Mouse (Mus musculus) CD4-positive, CD25-positive, alpha-beta regulatory T cell, adult 4 months (primary cell): ENCODE data around the gene Garnl3. TPM values are rescaled to one million over a fixed set of nuclear protein-coding genes. Genes with fewer than 3 reads are reported as not detected.
A peak's percentile ranks its signal among the peaks of the same experiment; 100 is the strongest.

ENCODE experiments used
- ATAC-seq: one replicate; pipeline ENCODE4 v1.8.0; 2017
- polyA plus RNA-seq, 2 experiments: library from polyadenylated mRNA; unstranded; fragments of 100-300 nt; shearing (Covaris generic); gene quantifications; one replicate each; pipeline ENCODE4 v1.2.1; 2017

Gene Garnl3
- polyA plus RNA-seq, 2 experiments from 2014 or later = 0.30 TPM; not detected in 1

DNA sequence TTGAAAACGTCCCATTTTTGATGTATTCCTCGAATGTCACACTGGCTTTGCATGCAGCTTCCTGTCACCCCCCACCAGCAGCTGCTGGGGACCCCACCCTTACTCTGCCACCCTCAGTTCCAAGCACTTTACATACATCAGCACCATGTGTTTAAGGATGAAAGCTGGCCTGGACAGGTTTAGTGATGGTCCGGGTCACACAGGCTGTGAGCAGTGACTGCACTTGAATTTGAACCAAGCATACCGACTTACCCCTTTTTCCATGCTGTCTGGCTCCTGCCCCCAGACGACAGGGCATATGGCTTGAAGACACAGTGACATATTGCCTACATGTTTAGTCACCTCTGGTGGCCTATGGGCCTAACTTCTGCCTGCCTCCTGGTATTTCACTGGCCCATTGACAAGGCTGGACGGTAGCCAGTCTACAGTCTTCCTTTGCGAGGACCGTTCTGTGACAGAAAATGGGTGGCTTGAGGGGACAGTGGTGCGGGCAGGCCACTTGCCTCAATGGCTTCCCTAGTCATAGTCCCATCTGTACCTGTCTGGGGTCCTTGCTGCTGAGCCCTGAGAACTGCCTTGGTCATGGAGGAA, 163.3 kb downstream of the Garnl3 start:
- no peak for ATAC-seq

DNA sequence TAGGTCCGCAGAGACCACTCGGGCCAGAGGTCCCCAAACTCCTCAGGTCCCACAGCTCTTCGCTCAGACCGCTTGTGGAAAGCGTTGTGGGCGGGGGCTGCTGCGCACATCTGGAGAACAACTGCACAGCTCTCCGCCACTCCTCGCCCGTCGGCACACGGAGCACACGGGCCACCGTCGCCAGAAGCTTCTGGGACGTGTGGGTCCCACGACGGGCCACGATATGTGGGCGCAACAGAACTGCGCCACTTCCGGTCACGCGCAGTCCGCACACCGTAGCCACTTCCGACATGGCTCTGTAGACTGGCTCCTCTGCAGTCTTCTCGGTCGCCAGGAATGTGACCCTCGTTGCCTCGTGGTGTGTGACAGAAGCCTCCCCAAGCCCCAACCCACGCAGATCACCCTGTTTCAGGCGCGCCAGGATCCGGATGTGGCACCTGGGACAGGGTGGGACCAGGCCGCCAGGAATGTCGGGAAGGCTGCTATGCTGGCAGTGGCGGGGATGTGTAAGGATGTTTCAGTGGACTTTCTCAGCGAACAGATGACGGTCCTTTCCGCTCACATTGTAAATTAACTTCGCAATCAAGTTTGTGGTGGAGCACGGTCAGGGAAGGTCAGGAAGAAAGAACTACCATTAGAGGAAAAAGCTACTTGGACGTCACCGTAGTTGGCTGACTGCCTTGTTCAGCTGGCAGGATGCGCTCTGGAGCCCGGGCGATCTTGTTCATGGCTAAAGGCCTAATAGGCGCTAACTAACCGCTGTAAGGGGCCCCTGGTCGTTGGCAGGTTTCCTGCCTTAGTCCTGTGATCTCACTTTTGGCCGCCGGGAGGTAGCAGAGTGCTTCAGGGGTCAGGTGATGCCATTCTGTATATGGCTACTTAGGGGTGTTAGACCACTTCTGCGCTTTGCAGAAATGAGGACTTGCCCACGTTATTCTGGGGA, 164.5 kb downstream of the Garnl3 start:
- ATAC-seq = peak; percentile 66

DNA sequence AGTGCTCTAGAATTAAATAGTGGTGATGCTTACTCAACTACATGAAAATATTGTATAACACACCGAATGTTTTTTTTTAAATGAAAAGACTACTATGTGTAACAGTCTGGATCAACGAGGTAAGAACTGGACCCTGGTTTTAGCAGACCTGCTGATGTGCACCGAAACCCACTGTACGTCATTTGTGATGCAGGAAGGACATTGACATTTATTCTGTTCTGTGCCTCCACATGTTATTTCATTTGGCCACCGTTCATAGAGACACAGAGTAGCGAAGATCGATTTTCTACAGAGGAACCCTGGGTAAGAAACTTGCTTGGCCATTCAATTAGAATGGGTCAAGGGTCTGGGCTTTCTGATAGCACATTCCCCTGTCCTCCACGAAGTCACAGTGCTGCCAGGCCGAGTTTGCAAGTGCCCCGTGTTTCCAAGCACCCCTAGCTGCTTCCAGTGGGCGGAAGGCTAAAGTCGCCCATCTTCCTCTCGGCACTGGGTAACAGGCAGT, 165.2 kb downstream of the Garnl3 start:
- ATAC-seq = no peak

- no peak for ATAC-seq
These were observed 165.8 kb downstream of the Garnl3 start for GRCm38 (mm10) chr2:32965511-32966183.

DNA sequence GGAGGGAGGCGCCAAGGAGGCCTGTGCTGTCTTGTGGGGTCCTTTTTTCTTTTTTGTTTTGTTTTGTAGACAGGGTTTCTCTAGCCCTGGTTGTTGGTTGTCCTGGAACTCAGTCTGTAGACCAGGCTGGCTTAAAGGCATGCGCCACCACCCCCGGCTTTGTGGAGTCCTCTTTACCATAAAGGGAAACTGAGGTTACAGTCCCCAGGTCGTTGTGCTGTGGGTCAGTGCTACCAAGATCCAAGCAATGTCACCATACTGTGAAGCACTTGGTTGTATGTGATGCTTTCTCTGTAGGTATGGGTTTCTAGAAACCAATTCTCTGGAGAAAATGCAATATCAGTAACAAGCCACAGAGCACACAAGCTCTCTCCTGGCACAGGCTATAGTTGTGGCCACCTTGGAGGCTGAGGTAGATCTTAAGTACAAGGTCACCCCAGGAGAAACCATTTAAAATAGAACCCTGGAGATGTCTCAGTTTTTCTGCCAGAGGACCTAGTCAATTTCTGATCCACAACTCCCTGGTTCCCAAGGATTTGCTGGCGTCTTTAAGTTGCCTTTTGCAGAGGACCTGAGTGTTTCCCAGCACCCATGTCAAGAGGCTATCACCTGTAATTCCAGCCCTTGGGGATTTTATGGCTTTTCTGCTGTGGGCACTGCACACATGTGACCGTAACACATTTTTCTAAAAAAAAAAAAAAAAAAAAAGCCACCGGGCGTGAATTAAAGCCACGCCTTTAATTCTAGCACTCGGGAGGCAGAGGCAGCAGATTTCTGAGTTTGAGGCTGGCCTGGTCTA, 166.6 kb downstream of the Garnl3 start:
- ATAC-seq = no peak

- ATAC-seq = no peak
These were observed 167.5 kb downstream of the Garnl3 start for GRCm38 (mm10) chr2:32963981-32964380.

DNA sequence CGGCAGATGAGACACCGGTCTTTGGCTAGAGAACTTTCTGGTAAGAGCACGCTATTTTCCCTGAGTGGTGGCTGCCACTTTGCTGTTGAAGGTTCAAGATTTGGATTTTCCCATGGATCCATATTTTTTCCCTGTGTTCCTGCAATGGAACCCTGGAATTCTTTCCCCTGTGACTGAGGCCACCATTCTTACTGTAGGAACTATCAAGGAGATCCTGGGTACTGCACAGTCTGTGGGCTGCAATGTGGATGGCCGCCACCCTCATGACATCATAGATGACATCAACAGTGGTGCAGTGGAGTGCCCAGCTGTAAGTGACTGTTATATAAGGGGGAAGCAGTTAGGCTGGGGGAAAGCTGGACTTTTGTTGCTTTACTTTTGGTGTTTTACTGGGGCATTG, 167.9 kb downstream of the Garnl3 start:
- no peak for ATAC-seq

DNA sequence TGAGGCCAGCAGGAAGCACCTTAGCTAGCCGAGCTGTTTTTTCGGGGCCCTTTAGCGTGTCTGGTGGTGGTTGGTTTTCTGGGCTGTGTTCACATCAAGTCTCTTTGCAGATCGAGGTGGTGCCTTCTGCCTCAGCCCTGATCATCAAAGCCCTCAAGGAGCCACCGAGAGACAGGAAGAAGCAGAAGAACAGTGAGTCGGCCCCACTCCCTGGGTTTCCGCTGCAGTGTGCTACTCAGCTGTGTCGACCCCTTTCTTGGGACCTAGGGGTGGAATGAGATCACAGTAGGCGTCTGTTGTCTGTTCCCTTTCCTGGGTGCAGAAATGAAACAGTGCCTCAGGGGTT, 168.6 kb downstream of the Garnl3 start:
- peak; percentile 19 for ATAC-seq

GRCm38 (mm10) chr2:32962062-32962874, 169.2 kb downstream of the Garnl3 start:
- no peak for ATAC-seq

DNA sequence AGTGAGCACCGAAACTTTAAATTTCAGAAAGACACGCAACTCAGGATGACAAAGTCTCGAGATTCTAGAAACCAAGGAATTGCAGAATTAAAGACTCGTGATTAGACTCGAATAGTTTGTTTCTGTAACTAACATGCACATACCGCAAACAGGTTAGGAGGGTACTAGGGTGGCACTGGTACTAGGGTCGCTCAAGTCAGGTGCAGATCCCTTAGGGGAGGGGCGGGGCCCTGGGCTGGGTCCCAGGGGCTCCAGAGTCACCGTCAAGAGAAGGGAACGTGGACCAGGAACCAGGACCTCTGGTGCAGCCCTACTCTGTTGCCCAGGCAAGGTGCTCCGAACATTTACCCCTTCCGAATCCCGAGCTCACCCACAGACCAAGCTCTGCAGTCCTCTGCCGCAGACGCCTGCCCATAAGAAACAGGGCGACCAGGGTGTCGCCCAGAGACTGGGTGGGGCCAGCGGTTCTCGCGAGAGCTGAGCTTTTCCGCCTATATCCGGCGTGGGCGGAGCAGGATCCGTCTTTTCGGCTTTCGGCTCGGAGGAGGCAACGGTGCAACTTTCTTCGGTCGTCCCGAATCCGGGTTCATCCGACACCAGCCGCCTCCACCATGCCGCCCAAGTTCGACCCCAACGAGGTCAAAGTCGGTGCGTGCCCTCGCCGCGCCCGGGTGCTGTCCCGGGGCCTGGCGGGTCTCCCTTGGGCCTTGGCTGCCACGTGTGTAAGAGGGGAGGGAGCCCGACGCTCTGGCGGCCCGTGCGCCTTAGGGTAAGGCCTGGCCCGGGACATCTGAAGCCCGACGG, 170.1 kb downstream of the Garnl3 start, which contains the start of the genes Rpl12 and Lrsam1:
Gene Rpl12 (plus strand): TSS at position 368 of the 804 bp plus-strand sequence.
Gene Lrsam1 (minus strand): TSS at position 423 of the 804 bp plus-strand sequence.
- ATAC-seq = peak; percentile 87

DNA sequence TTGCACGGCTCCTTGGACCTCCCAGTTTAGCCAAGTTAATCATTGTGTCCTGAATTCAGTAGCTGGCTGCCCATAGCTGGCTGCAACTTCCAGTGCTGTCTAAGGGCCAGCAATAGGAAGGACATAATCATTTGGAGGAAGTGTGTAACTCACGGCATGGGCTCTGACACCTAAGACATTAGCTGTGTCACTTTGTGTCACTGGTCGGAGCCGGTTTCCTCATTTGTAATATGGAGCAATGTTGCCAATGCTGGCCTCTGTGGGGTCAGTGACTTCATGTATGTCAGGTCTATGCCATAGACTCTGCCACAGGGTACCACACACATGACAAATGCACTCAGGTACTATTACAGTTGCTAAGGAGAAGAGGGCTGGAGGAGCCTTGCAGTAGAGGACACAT, 171.2 kb downstream of the Garnl3 start:
- ATAC-seq = no peak

GRCm38 (mm10) chr2:32957344-32957743, 174.1 kb downstream of the Garnl3 start:
- ATAC-seq = no peak

DNA sequence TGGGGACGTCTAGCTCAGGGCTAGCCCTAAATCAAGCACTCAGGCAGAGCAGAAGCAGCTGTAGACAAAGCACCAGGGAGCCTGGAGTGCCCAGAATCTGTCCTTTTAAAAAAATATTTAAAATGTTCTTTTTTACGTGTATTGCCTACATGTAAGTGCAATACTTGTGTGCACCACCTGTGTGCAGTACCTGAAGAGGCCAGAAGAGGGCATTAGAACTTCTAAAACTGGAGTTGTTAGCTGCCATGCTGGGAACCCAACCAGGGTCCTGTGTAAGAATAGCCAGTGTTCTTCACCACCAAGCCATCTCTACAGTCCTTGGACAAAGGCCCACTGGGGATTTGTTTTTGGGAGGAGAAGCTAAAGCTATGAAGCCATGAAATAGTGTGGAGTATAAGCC, 176.9 kb downstream of the Garnl3 start:
- ATAC-seq = no peak

GRCm38 (mm10) chr2:32947454-32947853, 184.0 kb downstream of the Garnl3 start:
- no peak for ATAC-seq

- ATAC-seq = no peak
These were observed 191.0 kb downstream of the Garnl3 start for GRCm38 (mm10) chr2:32940483-32940882.

DNA sequence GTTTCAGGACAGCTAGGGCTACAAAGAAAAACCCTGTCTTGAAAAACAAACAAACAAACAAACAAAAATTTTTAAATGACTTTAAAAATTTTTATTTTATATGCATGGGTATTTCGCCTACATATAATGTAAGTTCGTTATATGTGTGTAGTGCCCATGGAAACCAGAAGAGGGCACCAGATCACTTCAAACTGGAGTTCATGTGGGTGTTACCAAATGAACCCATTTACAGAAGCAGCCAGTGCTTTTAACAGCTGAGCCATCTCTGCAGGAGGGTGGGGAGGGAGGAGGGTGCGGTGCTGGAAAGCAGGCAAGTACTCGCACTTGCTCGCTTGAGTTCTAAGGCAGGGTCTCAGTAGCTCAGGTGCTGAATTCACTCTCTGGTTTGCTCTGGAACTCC, 192.0 kb downstream of the Garnl3 start:
- no peak for ATAC-seq

- no peak for ATAC-seq
These were observed 192.7 kb downstream of the Garnl3 start for GRCm38 (mm10) chr2:32938741-32939140.
